9 mouse cellular contexts compared by ENCODE assay signal in the genomic region with DNA sequence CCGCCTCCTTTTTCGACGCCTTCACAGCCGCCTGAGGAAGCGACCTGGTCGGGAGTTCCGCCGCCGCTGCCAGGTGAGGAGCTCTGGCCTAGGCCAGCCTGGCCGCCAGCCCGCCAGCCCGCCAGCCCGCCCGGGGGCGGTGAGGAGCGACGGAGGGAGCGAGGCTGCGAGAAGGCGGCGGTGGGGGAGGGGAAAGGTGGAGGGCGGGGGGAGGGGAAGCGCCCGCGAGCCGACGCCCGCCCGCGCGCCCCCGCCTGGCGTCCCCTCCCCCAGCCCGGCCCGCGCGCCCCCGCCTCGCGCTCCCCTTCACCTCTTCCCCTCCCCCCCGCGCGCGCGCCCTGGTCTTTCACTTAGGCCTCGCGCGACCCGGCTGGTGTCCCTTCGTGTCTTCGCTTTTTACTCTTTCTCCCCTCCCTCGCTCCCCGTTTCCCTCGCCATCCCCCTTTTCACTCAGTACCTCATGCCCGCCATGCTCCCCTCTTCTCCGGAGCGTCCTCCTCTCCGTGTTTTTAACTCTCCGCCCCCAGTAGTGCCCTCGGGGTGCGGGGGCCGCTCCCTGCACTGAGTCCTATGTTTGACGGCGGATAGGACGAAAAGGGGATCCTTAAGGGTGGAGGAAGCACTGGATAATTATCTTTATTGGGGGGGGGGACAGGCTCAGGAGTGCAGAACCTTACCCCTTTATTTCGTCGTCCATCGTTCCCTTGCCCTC. TPM values are rescaled to one million over a fixed set of nuclear protein-coding genes. Genes with fewer than 3 reads are reported as not detected.
DNase-seq lines count a peak whose midpoint lies in the region; ATAC-seq and TF ChIP-seq lines count a peak whose summit lies in the region.
"Had no signal": no experiment of that assay in that cellular context is flagged by ENCODE, and none has a peak within 500 bp of the region (broad histone marks: within the 10 kb centered on the region; RNA-seq: fewer than 3 reads in every experiment).

No protein-coding gene starts in this region.

- no peak for TF ChIP-seq CTCF in kidney, postnatal 0 days (IDR thresholded peaks at IDR 0.05; ENCODE audit: low read depth)
- no peak for TF ChIP-seq CTCF in olfactory bulb, adult 2 months (IDR thresholded peaks at IDR 0.05; ENCODE audit: insufficient read depth, low read depth, low read length)

- H3K4me1 ChIP-seq in embryonic facial prominence, embryonic 10.5 days: peaks cover 20% of the 10 kb centered on the region
- 0 out of 2 replicates have a peak, but pooled peaks cover 6% of the 10 kb centered on the region for H3K4me1 ChIP-seq in kidney, postnatal 0 days (replicated peaks; ENCODE audit: insufficient read depth, low read length)
- peaks cover 27% of the 10 kb centered on the region for H3K4me1 ChIP-seq in liver, embryonic 16.5 days (ENCODE audit: control insufficient read depth, low read depth, low read length)
- H3K4me1 ChIP-seq in olfactory bulb, adult 2 months (ENCODE audit: control insufficient read depth, insufficient read depth, low read length): no peaks in the 10 kb centered on the region

- ATAC-seq in kidney, postnatal 0 days (replicated peaks; ENCODE audit: low FRiP score, low read depth): peak; percentile 25
- ATAC-seq in liver, embryonic 16.5 days (ENCODE audit: low read depth): peak; percentile 9

- H3K9me3 ChIP-seq in embryonic facial prominence, embryonic 10.5 days: no peaks in the 10 kb centered on the region
- no peaks in the 10 kb centered on the region for H3K9me3 ChIP-seq in kidney, postnatal 0 days (replicated peaks; ENCODE audit: low read length)
- H3K9me3 ChIP-seq in liver, embryonic 16.5 days (replicated peaks; ENCODE audit: control insufficient read depth, low read length): no peaks in the 10 kb centered on the region

- peak overlapping the region; percentile 93 for H3K9ac ChIP-seq in kidney, postnatal 0 days (ENCODE audit: low read depth, low read length)
- peak overlapping the region; percentile 95 for H3K9ac ChIP-seq in liver, embryonic 16.5 days (ENCODE audit: low read depth, low read length)

- H3K4me2 ChIP-seq in kidney, postnatal 0 days (ENCODE audit: low read length): peak overlapping the region; percentile 73
- peak overlapping the region; percentile 81 for H3K4me2 ChIP-seq in liver, embryonic 16.5 days (ENCODE audit: low read depth, low read length)

- WGBS in embryonic facial prominence, embryonic 10.5 days: under 1% methylated on average over 57 of the region's 68 CpGs
- WGBS in kidney, postnatal 0 days: 1% methylated on average over 45 of the region's 68 CpGs
- under 1% methylated on average over 26 of the region's 68 CpGs for WGBS in liver, embryonic 16.5 days (ENCODE audit: insufficient replicate concordance)
- under 1% methylated on average over 51 of the region's 68 CpGs for WGBS in olfactory bulb, adult 2 months

- H3K36me3 ChIP-seq in embryonic facial prominence, embryonic 10.5 days (replicated peaks): peaks cover 32% of the 10 kb centered on the region
- H3K36me3 ChIP-seq in kidney, postnatal 0 days (ENCODE audit: insufficient read depth, low read length): no peaks in the 10 kb centered on the region
- no peaks in the 10 kb centered on the region for H3K36me3 ChIP-seq in liver, embryonic 16.5 days (ENCODE audit: control insufficient read depth, insufficient read depth)

- peak overlapping the region; percentile 99 for H3K27ac ChIP-seq in embryonic facial prominence, embryonic 10.5 days (replicated peaks)
- peak overlapping the region; percentile 95 for H3K27ac ChIP-seq in kidney, postnatal 0 days
- peak overlapping the region; percentile 97 for H3K27ac ChIP-seq in liver, embryonic 16.5 days (ENCODE audit: low read length)
- H3K27ac ChIP-seq in olfactory bulb, adult 2 months (ENCODE audit: insufficient read depth, low read depth, low read length): peak overlapping the region; percentile 80; the same call in 1 of the 2 replicates

- H3K4me3 ChIP-seq in embryonic facial prominence, embryonic 10.5 days: peak overlapping the region; percentile 87
- H3K4me3 ChIP-seq in kidney, postnatal 0 days (replicated peaks; ENCODE audit: low read depth, low read length): peak overlapping the region; percentile 83
- peak overlapping the region; percentile 93 for H3K4me3 ChIP-seq in liver, embryonic 16.5 days (ENCODE audit: low read depth, low read length)
- H3K4me3 ChIP-seq in olfactory bulb, adult 2 months (ENCODE audit: insufficient read depth, low read depth, low read length): peak overlapping the region; percentile 97

- H3K27me3 ChIP-seq in embryonic facial prominence, embryonic 10.5 days (replicated peaks; ENCODE audit: low read depth, poor library complexity, severe bottlenecking): no peaks in the 10 kb centered on the region
- no peaks in the 10 kb centered on the region for H3K27me3 ChIP-seq in kidney, postnatal 0 days (ENCODE audit: insufficient read depth, low read length)
- H3K27me3 ChIP-seq in liver, embryonic 16.5 days (ENCODE audit: control insufficient read depth, insufficient read depth, low read depth, low read length): no peaks in the 10 kb centered on the region

- DNase-seq in CD4-positive helper T cell, adult 2 months (ENCODE audit: low read depth, low spot score): peak; percentile 68
- peak; percentile 32 for DNase-seq in adrenal gland, adult 8-10 months
- peak; percentile 92 for DNase-seq in embryonic facial prominence, embryonic 10.5 days (ENCODE audit: low spot score)
- peak; percentile 29 to 35 for DNase-seq in heart, adult 9 months (ENCODE audit: low spot score in 2 of 2)
- DNase-seq in kidney, postnatal 0 days (ENCODE audit: low spot score): peak; percentile 77
- DNase-seq in thymus, postnatal 4 days: peak; percentile 91

- no peak for TF ChIP-seq POLR2A in olfactory bulb, adult 2 months (IDR thresholded peaks at IDR 0.05; ENCODE audit: insufficient read depth, low read depth, low read length)

RNA-seq across cellular contexts. Expression of a gene that starts 0.5 kb away (rescaled TPM):
- 10 to 100 TPM; 62.6 to 85.2 (median 71.6) TPM for total RNA-seq in adrenal gland, adult 8-10 months (2022)
- polyA plus RNA-seq in embryonic facial prominence, embryonic 10.5 days (2016; fragmentation: Nextera tagmentation; extraction: Ambion mirVana): 13.6 and 15.7 TPM in 2 replicates
- 8.1 and 8.9 TPM in 2 replicates for polyA plus RNA-seq in kidney, postnatal 0 days (2015; fragmentation: Nextera tagmentation; extraction: Ambion mirVana)
- 3.2 and 3.9 TPM in 2 replicates for polyA plus RNA-seq in liver, embryonic 16.5 days (2015; fragmentation: Nextera tagmentation; extraction: Ambion mirVana)
- 118 TPM in 1 of 2 replicates, not detected in the other for polyA plus RNA-seq in olfactory bulb, adult 2 months (2012; ENCODE audit: insufficient read depth, insufficient read length, low replicate concordance, missing spikeins)

RNA-seq across cellular contexts. Expression of a gene that starts 28.5 kb away (rescaled TPM):
- 10 to 100 TPM in 3 of 4 experiments, 1 to 10 TPM in 1; 9.2 to 14.5 (median 12.8) TPM for total RNA-seq in adrenal gland, adult 8-10 months (2022)
- polyA plus RNA-seq in embryonic facial prominence, embryonic 10.5 days (2016; fragmentation: Nextera tagmentation; extraction: Ambion mirVana): 4.3 and 5.3 TPM in 2 replicates
- 2.2 TPM in 2 replicates for polyA plus RNA-seq in kidney, postnatal 0 days (2015; fragmentation: Nextera tagmentation; extraction: Ambion mirVana)
- polyA plus RNA-seq in liver, embryonic 16.5 days (2015; fragmentation: Nextera tagmentation; extraction: Ambion mirVana): 2.3 and 2.8 TPM in 2 replicates
- polyA plus RNA-seq in olfactory bulb, adult 2 months (2012; ENCODE audit: insufficient read depth, insufficient read length, low replicate concordance, missing spikeins): not detected in 2 replicates

RNA-seq across cellular contexts. Expression of a gene that starts 39.5 kb away (rescaled TPM):
- total RNA-seq in adrenal gland, adult 8-10 months (2022): 10 to 100 TPM; 43.5 to 73.2 (median 63.9) TPM
- polyA plus RNA-seq in embryonic facial prominence, embryonic 10.5 days (2016; fragmentation: Nextera tagmentation; extraction: Ambion mirVana): 26.1 and 26.8 TPM in 2 replicates
- 20.7 and 23.7 TPM in 2 replicates for polyA plus RNA-seq in kidney, postnatal 0 days (2015; fragmentation: Nextera tagmentation; extraction: Ambion mirVana)
- 5.2 and 6.9 TPM in 2 replicates for polyA plus RNA-seq in liver, embryonic 16.5 days (2015; fragmentation: Nextera tagmentation; extraction: Ambion mirVana)
- not detected in 2 replicates for polyA plus RNA-seq in olfactory bulb, adult 2 months (2012; ENCODE audit: insufficient read depth, insufficient read length, low replicate concordance, missing spikeins)

RNA-seq across cellular contexts. Expression of a gene that starts 45.5 kb away (rescaled TPM):
- 100 to 1,000 TPM; 129 to 172 (median 151) TPM for total RNA-seq in adrenal gland, adult 8-10 months (2022)
- polyA plus RNA-seq in embryonic facial prominence, embryonic 10.5 days (2016; fragmentation: Nextera tagmentation; extraction: Ambion mirVana): 60.9 and 64.2 TPM in 2 replicates
- polyA plus RNA-seq in kidney, postnatal 0 days (2015; fragmentation: Nextera tagmentation; extraction: Ambion mirVana): 130 TPM in 2 replicates
- 30.0 and 33.5 TPM in 2 replicates for polyA plus RNA-seq in liver, embryonic 16.5 days (2015; fragmentation: Nextera tagmentation; extraction: Ambion mirVana)
- polyA plus RNA-seq in olfactory bulb, adult 2 months (2012; ENCODE audit: insufficient read depth, insufficient read length, low replicate concordance, missing spikeins): not detected in 2 replicates

RNA-seq across cellular contexts. Expression of a gene that starts 50.2 kb away (rescaled TPM):
- 1 to 10 TPM in 1 of 4 experiments, under 1 TPM in 3; 0.35 to 1.3 (median 0.63) TPM for total RNA-seq in adrenal gland, adult 8-10 months (2022)
- 4.2 and 6.1 TPM in 2 replicates for polyA plus RNA-seq in embryonic facial prominence, embryonic 10.5 days (2016; fragmentation: Nextera tagmentation; extraction: Ambion mirVana)
- 4.0 and 5.1 TPM in 2 replicates for polyA plus RNA-seq in kidney, postnatal 0 days (2015; fragmentation: Nextera tagmentation; extraction: Ambion mirVana)
- polyA plus RNA-seq in liver, embryonic 16.5 days (2015; fragmentation: Nextera tagmentation; extraction: Ambion mirVana): 0.35 and 0.41 TPM in 2 replicates
- polyA plus RNA-seq in olfactory bulb, adult 2 months (2012; ENCODE audit: insufficient read depth, insufficient read length, low replicate concordance, missing spikeins): not detected in 2 replicates
- total RNA-seq: hematopoietic stem cell, adult 5-6 weeks had no signal

Comparison
In these comparisons a context has a peak if more than half of its experiments do, and no peak if none do; other contexts are left out.
1. Peak in every context shown above with its lines: DNase-seq, ATAC-seq, H3K4me3 ChIP-seq and H3K27ac ChIP-seq.
2. DNase-seq: peak in every context shown above with its lines; median percentile 92 in embryonic facial prominence, embryonic 10.5 days; 91 in thymus, postnatal 4 days; 77 in kidney, postnatal 0 days; 68 in CD4-positive helper T cell, adult 2 months; 32 in adrenal gland, adult 8-10 months; 32 in heart, adult 9 months.